Mouse (Mus musculus) erythroblast, embryonic 14.5 days (primary cell): Measurements from ENCODE around the gene Olr1. TPM values are rescaled to one million over a fixed set of nuclear protein-coding genes. Genes with fewer than 3 reads are reported as not detected.

Source experiments
- H3K27me3 ChIP-seq: 2 replicates; pipeline ENCODE4 v1.6.1; 2012; ENCODE audit warnings: inconsistent platforms; ENCODE audit not compliant: control insufficient read depth
- H3K36me3 ChIP-seq: 2 replicates; pipeline ENCODE4 v1.6.1; 2012; ENCODE audit warnings: mild to moderate bottlenecking, inconsistent platforms; ENCODE audit not compliant: control insufficient read depth
- H3K4me1 ChIP-seq: 2 replicates; pipeline ENCODE4 v1.6.1; 2012; ENCODE audit warnings: inconsistent platforms; ENCODE audit not compliant: control insufficient read depth
- H3K4me3 ChIP-seq: replicated peaks from 2 replicates; pipeline ENCODE3; 2012; ENCODE audit warnings: moderate library complexity, mild to moderate bottlenecking, inconsistent platforms
- H3K9me3 ChIP-seq: 2 replicates; pipeline ENCODE4 v1.6.1; 2012; ENCODE audit warnings: low read length, inconsistent platforms, mixed read lengths; ENCODE audit not compliant: control insufficient read depth
- GATA1 ChIP-seq: IDR thresholded peaks from 2 replicates; pipeline ENCODE4 v1.6.1; 2012; ENCODE audit warnings: low read length, inconsistent platforms, mixed read lengths
- TAL1 ChIP-seq: IDR thresholded peaks from 3 replicates; pipeline ENCODE4 v1.6.1; 2012; ENCODE audit warnings: low read length, inconsistent platforms, mixed read lengths
- polyA plus RNA-seq: library from polyadenylated mRNA; stranded (reverse); fragments of >175 nt; gene quantifications from 2 replicates; pipeline ENCODE4 v1.2.3, GENCODE M21; 2012

Olr1 gene
- polyA plus RNA-seq, 1 experiment = not detected

DNA sequence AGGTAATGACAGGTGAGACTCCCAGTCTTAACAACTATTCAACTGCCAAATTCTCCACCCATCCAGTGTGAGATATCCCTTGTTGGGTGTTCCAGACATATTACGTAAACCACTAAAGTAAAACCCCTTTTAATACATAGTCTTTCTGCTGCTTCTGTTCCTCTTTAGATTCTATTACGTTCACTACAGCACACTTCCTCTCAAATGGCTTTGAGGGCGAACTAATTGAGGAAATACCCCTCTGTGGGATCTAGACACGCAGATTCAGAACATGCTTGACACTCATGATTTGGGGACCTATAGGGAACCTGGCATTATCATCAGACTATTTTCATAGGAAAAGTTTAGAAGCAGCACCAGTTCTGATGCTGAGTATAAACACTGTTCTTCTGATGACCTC is 12.0 kb downstream of the Olr1 start:
- no peak overlapping the region for H3K4me3 ChIP-seq
- no peaks in the 10 kb centered on the region for H3K9me3 ChIP-seq
- no peaks in the 10 kb centered on the region for H3K36me3 ChIP-seq
- TF ChIP-seq GATA1 = no peak
- TF ChIP-seq TAL1 = no peak
- no peaks in the 10 kb centered on the region for H3K27me3 ChIP-seq
- no peaks in the 10 kb centered on the region for H3K4me1 ChIP-seq

DNA sequence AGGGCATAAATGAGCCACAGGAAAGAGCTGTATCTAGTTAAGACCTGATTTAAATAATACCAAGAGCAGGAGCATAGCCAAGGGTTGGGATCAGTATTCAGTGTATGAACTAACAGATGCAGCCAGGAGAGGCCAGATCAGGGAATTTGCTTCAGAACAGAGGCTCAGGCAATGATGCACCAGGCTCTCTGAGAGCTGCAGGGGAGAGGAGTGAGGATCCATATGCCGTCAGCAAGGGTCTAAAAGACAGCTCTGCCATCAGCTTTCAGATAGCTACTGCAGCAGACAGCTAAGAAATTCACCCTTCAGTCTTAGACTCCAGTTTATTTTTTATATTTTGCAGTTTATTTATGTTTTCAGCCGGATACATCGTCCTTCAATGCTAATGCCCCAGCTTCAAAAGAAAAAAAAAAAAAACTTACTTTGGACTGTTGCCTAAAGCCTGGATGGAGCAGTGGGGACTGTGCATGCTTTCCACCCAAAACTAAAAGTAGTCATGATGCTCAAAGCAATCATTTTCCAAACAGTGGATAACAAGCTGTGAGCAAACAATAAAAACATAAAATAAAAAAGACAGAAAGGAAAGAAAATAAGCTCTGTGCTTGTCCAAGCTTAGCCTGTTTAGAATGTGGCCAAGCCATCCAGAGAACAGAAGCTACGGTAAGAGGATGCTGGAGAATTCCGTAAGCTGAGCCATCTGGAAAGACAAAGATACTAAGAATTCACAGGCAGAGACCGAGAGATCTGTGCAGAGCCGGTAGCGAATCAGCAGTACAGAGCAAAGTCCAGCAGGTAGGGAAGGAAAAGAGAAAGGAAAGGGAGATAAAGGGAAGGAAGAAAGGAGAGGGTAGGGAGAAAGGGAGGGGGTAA is 26.6 kb downstream of the Olr1 start:
- no peaks in the 10 kb centered on the region for H3K4me1 ChIP-seq
- TF ChIP-seq GATA1 (no peak), TAL1 (no peak)
- H3K27me3 ChIP-seq = no peaks in the 10 kb centered on the region
- H3K36me3 ChIP-seq = no peaks in the 10 kb centered on the region
- H3K9me3 ChIP-seq = no peaks in the 10 kb centered on the region
- no peak overlapping the region for H3K4me3 ChIP-seq

DNA sequence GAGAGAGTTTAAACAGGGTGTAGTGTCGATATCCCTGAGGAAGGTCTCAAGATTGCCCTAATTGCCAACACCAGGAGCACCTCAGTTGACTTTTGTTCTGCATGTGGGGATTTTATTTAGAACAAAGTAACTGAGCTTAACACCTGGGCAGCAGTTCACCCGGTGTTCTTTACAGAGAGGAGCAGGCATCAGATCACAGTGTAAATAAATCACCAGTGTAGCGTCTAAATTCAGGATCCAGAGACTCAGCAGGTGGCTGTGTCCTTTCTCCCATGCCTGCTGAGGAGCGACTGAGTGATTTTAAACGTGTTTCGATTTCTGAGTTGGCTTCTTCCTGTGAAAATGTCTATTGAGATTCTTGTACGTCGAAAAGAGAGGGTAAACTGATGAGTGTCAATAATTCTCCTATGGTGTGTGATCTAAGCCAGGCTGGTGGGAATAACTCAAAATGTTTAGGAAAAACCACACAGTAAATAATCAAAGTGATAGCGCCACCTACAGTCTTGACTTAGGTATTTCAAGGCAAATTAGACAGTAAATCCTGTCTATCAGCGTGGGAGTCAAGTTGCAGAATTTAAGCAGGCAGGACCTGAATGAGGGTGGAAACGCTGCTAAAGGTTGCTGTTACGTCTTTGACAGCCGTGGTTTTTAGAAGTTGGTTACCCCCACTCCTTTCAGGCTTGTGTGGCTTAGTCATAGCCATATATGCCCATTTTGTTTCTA is 30.4 kb downstream of the Olr1 start:
- H3K4me3 ChIP-seq = no peak overlapping the region

DNA sequence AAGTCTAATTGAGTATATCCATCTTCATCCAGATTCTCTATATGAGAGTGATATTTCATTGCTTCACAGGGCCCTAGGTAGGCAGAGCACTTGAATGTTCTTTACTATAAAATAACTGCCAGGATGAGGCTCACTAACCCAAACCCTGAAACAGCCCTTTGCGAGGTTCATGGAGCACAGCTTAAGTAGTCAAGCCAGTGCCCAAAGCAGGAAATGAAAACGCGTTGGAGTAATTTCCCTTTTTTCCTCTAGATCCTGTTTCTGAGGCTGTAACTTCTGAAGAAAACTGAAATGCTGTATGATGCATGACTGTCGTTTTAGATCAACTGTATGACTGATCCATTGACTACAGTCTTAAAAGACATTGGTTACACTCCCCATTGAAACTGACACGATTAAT is 34.3 kb downstream of the Olr1 start:
- Histone ChIP-seq H3K36me3 (no peaks in the 10 kb centered on the region), H3K4me1 (no peaks in the 10 kb centered on the region), H3K9me3 (no peaks in the 10 kb centered on the region), H3K4me3 (no peak overlapping the region), H3K27me3 (no peaks in the 10 kb centered on the region)
- TF ChIP-seq GATA1 = no peak
- TF ChIP-seq TAL1 = no peak

More for the DNA sequence above, 30.4 kb downstream of the Olr1 start:
- H3K4me1 ChIP-seq = no peaks in the 10 kb centered on the region
- no peaks in the 10 kb centered on the region for H3K27me3 ChIP-seq
- H3K9me3 ChIP-seq = no peaks in the 10 kb centered on the region
- TF ChIP-seq GATA1 (no peak), TAL1 (no peak)
- H3K36me3 ChIP-seq = no peaks in the 10 kb centered on the region

DNA sequence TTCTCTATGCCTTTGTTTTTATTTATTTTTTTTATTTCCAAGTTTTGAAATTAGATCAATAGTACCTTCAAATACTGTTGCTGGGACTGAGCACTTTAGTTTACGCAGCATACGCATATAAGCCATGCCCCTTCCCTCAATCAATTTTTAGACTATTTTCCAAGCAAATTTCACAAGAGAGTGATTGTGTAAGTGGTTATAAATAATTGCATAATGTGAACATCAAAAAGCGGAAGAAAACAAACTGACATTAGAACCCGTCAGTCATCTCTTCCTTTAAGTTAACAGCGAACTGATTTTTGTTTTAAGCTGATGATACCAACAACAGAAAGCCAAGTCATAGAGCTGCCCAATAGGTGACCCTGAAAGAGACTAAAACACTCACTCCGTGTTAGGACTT is 35.6 kb downstream of the Olr1 start:
- no peaks in the 10 kb centered on the region for H3K36me3 ChIP-seq
- TF ChIP-seq GATA1 (no peak), TAL1 (no peak)
- no peaks in the 10 kb centered on the region for H3K9me3 ChIP-seq
- H3K27me3 ChIP-seq = no peaks in the 10 kb centered on the region
- H3K4me3 ChIP-seq = no peak overlapping the region
- no peaks in the 10 kb centered on the region for H3K4me1 ChIP-seq

DNA sequence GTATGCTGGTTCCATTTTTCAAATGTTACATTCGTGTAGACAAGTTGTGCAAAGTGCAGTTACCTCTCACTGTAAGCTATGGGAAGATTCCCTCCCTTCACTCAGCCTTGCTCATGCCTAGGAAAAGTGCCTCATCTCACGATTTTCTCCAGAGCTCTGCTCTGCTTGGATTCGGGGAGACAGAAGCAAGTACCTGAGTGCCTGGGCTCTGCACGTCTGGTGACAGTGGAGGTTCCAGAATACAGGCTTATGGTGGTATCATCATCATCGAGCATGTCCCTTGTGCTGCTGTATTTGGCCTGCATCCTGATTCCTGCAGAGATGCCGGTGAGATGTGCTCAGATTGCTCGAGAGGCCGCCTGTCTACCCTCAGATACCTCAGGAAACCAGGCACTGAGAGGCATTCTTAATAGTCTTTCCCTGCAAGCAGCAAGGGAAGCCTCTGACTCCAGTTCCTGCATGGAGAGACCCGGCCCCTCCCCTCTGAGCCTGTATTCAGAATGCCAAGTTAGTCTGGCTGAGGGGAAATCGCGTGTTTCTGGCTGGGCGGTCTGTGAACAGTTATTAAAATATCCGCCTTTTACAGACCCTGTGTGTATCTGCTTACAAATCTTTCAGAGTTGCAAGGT is 55.4 kb downstream of the Olr1 start, which contains the start of gene Clec1a:
Gene Clec1a, minus strand, starts transcription at position 590 of the 629 bp plus-strand sequence.
- Histone ChIP-seq H3K4me3 (no peak within 1 kb of the TSS), H3K4me1 (no peaks in the 10 kb centered on the region), H3K9me3 (no peaks in the 10 kb centered on the region), H3K27me3 (no peaks in the 10 kb centered on the region), H3K36me3 (no peaks in the 10 kb centered on the region)
- TF ChIP-seq GATA1 = no peak
- no peak for TF ChIP-seq TAL1

DNA sequence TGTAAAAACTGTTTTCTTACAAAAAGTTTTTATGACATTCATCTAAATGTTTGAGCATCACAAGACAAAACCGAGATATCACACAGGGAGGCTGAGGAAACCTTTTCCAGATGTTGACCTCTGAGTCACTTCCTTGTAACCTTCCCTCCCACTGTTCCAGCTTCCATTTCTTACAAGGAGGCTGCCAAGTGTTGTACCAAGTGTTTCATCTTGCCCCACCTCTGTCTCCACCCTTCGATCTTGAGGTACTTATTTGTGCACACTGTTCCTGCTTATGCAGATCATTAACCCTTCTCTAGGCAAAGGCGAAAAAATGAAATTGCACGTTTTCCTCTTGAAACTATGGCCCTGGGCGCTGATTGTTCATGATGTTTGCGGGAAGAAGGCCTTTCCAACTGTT is 57.2 kb downstream of the Olr1 start:
- Histone ChIP-seq H3K27me3 (no peaks in the 10 kb centered on the region), H3K36me3 (no peaks in the 10 kb centered on the region), H3K9me3 (no peaks in the 10 kb centered on the region), H3K4me3 (no peak overlapping the region), H3K4me1 (no peaks in the 10 kb centered on the region)
- TF ChIP-seq GATA1 (no peak), TAL1 (no peak)

DNA sequence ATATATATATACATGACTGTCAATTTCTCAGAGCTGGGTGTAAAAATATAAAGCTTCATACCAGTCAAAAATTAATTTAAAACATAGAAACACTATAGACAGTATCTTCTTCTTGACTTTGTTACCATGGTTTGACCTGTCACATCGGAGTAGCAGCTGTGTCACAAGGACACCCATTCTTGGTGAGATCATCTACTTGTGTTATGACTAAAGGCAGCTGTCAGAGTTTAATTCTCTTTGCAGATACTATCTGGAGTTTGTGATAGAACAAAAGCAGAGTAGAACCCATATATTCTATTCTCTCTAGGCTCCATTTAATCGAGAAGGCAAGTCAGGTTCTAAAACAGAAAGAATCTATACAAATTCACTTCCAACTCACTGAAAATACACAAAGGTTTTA is 68.9 kb downstream of the Olr1 start:
- Histone ChIP-seq H3K27me3 (no peaks in the 10 kb centered on the region), H3K9me3 (no peaks in the 10 kb centered on the region), H3K4me3 (no peak overlapping the region), H3K36me3 (no peaks in the 10 kb centered on the region), H3K4me1 (no peaks in the 10 kb centered on the region)
- TF ChIP-seq TAL1 (no peak), GATA1 (no peak)

DNA sequence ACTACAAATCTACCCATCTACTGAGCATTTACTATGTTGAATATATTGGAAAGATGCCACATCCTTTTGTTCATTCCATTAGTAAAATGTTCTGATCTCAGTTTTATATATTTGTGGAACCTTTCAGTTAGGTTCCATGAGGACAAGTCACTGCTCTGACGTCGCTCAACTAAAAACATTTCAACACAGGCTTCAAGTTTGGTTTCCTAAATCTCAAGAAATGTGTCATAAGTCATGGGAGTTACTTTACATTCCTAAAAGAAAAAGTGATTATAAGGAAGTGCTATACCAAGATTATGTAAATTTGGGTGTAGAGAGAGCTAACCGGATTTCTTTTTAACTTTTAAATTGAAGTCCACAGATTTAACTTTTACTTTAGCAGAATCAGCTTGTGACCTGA is 70.9 kb downstream of the Olr1 start:
- Histone ChIP-seq H3K9me3 (no peaks in the 10 kb centered on the region), H3K4me1 (no peaks in the 10 kb centered on the region), H3K27me3 (no peaks in the 10 kb centered on the region), H3K36me3 (no peaks in the 10 kb centered on the region), H3K4me3 (no peak overlapping the region)
- TF ChIP-seq TAL1 = no peak
- TF ChIP-seq GATA1 = no peak

Other genes starting within 250 kb of the Olr1 start
- gene Cd69, start 231.7 kb downstream of the Olr1 start, polyA plus RNA-seq = 0.02 and 0.04 TPM in 2 replicates
- not detected in 2 replicates for gene 4922502D21Rik, start 175.4 kb downstream of the Olr1 start, polyA plus RNA-seq
- gene Clec12a, start 164.5 kb downstream of the Olr1 start, polyA plus RNA-seq = not detected in 2 replicates
- gene Clec12b, start 121.3 kb downstream of the Olr1 start, polyA plus RNA-seq = not detected in 2 replicates
- not detected in 2 replicates for gene Clec1b, start 109.9 kb downstream of the Olr1 start, polyA plus RNA-seq
- gene Clec9a, start 98.3 kb downstream of the Olr1 start, polyA plus RNA-seq = not detected in 2 replicates
- not detected in 2 replicates for gene Clec1a, start 55.2 kb downstream of the Olr1 start, polyA plus RNA-seq
- not detected in 2 replicates for gene Tmem52b, start 5.4 kb upstream of the Olr1 start, polyA plus RNA-seq
- gene Gabarapl1, start 26.0 kb upstream of the Olr1 start, polyA plus RNA-seq = 5.3 and 7.9 TPM in 2 replicates
- gene Klre1, start 70.7 kb upstream of the Olr1 start, polyA plus RNA-seq = not detected in 2 replicates
- not detected in 2 replicates for gene Klrd1, start 84.6 kb upstream of the Olr1 start, polyA plus RNA-seq
- gene Klrk1, start 116.7 kb upstream of the Olr1 start, polyA plus RNA-seq = not detected in 2 replicates
- gene Klrc3, start 136.2 kb upstream of the Olr1 start, polyA plus RNA-seq = not detected in 2 replicates
- not detected in 2 replicates for gene Klrc2, start 153.5 kb upstream of the Olr1 start, polyA plus RNA-seq
- gene Klrc1, start 171.8 kb upstream of the Olr1 start, polyA plus RNA-seq = not detected in 2 replicates
- not detected in 2 replicates for gene Klri1, start 210.0 kb upstream of the Olr1 start, polyA plus RNA-seq
- gene Klri2, start 233.3 kb upstream of the Olr1 start, polyA plus RNA-seq = not detected in 2 replicates